Mouse (Mus musculus): ENCODE data around the gene Zfp141. TPM values are rescaled to one million over a fixed set of nuclear protein-coding genes. Genes with fewer than 3 reads are reported as not detected.

The Zfp141 gene
- polyA plus RNA-seq, 1 experiment from 2014 or later: 16.1 TPM

Other genes starting within 250 kb of the Zfp141 start
- gene Vmn2r61, start 245.7 kb downstream of the Zfp141 start, polyA plus RNA-seq (2016; fragmentation: Nextera tagmentation; extraction: Ambion mirVana): not detected in 2 replicates
- gene 4933421I07Rik, start 57.6 kb downstream of the Zfp141 start, polyA plus RNA-seq (2016; fragmentation: Nextera tagmentation; extraction: Ambion mirVana): not detected in 2 replicates
- not detected in 2 replicates for gene Gm21028, start 72.8 kb upstream of the Zfp141 start, polyA plus RNA-seq (2016; fragmentation: Nextera tagmentation; extraction: Ambion mirVana)
- 1.1 and 1.9 TPM in 2 replicates for gene Zfp977, start 86.8 kb upstream of the Zfp141 start, polyA plus RNA-seq (2016; fragmentation: Nextera tagmentation; extraction: Ambion mirVana)
- 2.9 and 3.0 TPM in 2 replicates for gene Zfp976, start 136.8 kb upstream of the Zfp141 start, polyA plus RNA-seq (2016; fragmentation: Nextera tagmentation; extraction: Ambion mirVana)
- gene Zfp975, start 187.0 kb upstream of the Zfp141 start, polyA plus RNA-seq (2016; fragmentation: Nextera tagmentation; extraction: Ambion mirVana): 6.7 and 8.6 TPM in 2 replicates
- gene Gm17067, start 221.3 kb upstream of the Zfp141 start, polyA plus RNA-seq (2016; fragmentation: Nextera tagmentation; extraction: Ambion mirVana): not detected in 2 replicates

All from neural tube, embryonic 12.5 days (tissue).